Mouse (Mus musculus) forebrain, embryonic 14.5 days (tissue): ENCODE data around the gene S100pbp. TPM values are rescaled to one million over a fixed set of nuclear protein-coding genes. Genes with fewer than 3 reads are reported as not detected.

ENCODE experiments used
- ATAC-seq: fragments of 200-750 bp; cut with Nextera tagmentation; 2 replicates; pipeline ENCODE4 v1.8.0; 2017; ENCODE audit warnings: mild to moderate bottlenecking, moderate library complexity
- DNase-seq: peaks from one replicate; pipeline ENCODE4 v3.0.0-alpha.2; 2015; ENCODE audit warnings: low spot score
- H3K27ac ChIP-seq: fragments of 300-500 bp; sonication (generic); 2 replicates; pipeline ENCODE4 v1.5.1; 2014; ENCODE audit warnings: low read depth, mild to moderate bottlenecking, control low read depth, low read length, moderate library complexity
- H3K27me3 ChIP-seq: fragments of 300-500 bp; sonication (generic); replicated peaks from 2 replicates; pipeline ENCODE4 v1.6.1; 2014; ENCODE audit warnings: low read length, control low read depth, mixed read lengths; ENCODE audit not compliant: control insufficient read depth, insufficient read depth
- H3K36me3 ChIP-seq: fragments of 300-500 bp; sonication (generic); 2 replicates; pipeline ENCODE4 v1.6.1; 2014; ENCODE audit warnings: low read length, control low read depth; ENCODE audit not compliant: control insufficient read depth, insufficient read depth
- H3K4me1 ChIP-seq: fragments of 300-500 bp; sonication (generic); 2 replicates; pipeline ENCODE4 v1.6.1; 2014; ENCODE audit warnings: antibody characterized with exemption, low read length, control low read depth; ENCODE audit not compliant: control insufficient read depth, insufficient read depth
- H3K4me2 ChIP-seq: fragments of 300-500 bp; sonication (generic); 2 replicates; pipeline ENCODE4 v1.6.1; 2014; ENCODE audit warnings: mild to moderate bottlenecking, control low read depth, low read length
- H3K4me3 ChIP-seq: fragments of 300-500 bp; sonication (generic); 2 replicates; pipeline ENCODE4 v1.5.1; 2014; ENCODE audit warnings: low read depth, low read length, control low read depth
- H3K9ac ChIP-seq: fragments of 300-500 bp; sonication (generic); 2 replicates; pipeline ENCODE4 v1.6.1; 2014; ENCODE audit warnings: mild to moderate bottlenecking, low read length, control low read depth, moderate library complexity
- H3K9me3 ChIP-seq: fragments of 300-500 bp; sonication (generic); replicated peaks from 2 replicates; pipeline ENCODE4 v1.6.1; 2016; ENCODE audit warnings: low read length, control low read depth, mixed read lengths; ENCODE audit not compliant: control insufficient read depth
- WGBS: fragments of 180-500 bp; shearing (Covaris S2); extraction: QIAGEN DNeasy Blood & Tissue Kit; methylation state at CpG from one replicate; pipeline ENCODE4 v1.1.7; 2014; 5-methylcytosine and 5-hydroxymethylcytosine counted together
- polyA plus RNA-seq: library from polyadenylated mRNA; unstranded; fragments of >200 nt; fragmentation: Nextera tagmentation; extraction: Ambion mirVana; gene quantifications from 2 replicates; pipeline ENCODE4 v1.2.1, GENCODE M21; 2014

S100pbp gene
- polyA plus RNA-seq, 1 experiment from 2014 or later = 9.7 TPM

DNA sequence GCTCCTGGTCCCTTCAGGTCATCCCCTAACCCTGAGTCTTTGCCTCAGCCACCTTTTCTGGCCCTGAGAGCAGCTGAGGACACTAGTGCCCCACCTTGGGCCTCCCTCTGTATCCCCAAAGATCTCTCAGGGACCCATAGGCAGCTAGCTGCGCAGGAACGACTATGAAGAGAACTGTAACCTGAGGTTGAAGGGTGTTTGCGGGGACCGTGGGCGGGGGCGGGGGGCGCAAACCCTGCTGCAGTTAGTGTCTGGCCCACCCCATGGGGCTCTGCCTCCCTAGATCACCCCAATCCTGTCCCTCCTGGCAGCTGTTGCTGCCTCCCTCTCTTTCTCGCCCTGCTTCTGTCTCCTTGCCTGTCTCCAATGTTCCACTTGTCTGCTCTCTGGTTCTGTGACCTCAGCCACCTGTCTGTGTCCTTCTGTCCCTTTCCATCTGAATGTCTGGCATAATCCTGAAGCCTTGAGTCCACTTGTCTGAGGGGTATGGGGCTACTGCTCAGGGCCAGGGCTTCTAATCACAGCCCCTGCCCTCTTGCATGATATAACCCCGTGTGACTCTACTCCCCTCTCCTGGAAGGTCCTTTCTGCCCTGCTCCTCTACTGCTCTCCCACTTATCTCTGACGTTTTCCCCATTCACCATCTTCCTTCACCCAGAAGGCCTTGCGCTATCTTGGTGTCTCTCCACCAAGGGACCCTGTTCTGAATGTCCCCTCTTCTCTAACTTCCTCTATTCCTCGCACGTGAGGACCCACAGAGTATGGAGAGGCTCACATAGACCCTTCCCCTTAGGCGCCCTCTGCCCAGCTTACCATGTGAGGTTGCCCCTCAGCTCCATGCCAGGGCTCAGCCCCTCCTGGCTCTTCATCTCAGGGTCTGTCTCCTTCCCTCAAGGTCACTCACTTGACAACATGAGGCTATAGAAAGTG, 51.9 kb downstream of the S100pbp start:
- DNase-seq (no peak), ATAC-seq (no peak)
- no peak overlapping the region for H3K27ac ChIP-seq
- no peaks in the 10 kb centered on the region for H3K36me3 ChIP-seq
- H3K27me3 ChIP-seq = peaks cover 28% of the 10 kb centered on the region
- H3K4me2 ChIP-seq = peak overlapping the region; percentile 91
- peaks cover 4% of the 10 kb centered on the region; the same call in 1 of the 2 replicates for H3K4me1 ChIP-seq
- peak overlapping the region; percentile 49 for H3K4me3 ChIP-seq
- H3K9me3 ChIP-seq = no peaks in the 10 kb centered on the region
- WGBS = 38% methylated on average over 14 of the region's 14 CpGs
- H3K9ac ChIP-seq = peak overlapping the region; percentile 71; the same call in 1 of the 2 replicates

DNA sequence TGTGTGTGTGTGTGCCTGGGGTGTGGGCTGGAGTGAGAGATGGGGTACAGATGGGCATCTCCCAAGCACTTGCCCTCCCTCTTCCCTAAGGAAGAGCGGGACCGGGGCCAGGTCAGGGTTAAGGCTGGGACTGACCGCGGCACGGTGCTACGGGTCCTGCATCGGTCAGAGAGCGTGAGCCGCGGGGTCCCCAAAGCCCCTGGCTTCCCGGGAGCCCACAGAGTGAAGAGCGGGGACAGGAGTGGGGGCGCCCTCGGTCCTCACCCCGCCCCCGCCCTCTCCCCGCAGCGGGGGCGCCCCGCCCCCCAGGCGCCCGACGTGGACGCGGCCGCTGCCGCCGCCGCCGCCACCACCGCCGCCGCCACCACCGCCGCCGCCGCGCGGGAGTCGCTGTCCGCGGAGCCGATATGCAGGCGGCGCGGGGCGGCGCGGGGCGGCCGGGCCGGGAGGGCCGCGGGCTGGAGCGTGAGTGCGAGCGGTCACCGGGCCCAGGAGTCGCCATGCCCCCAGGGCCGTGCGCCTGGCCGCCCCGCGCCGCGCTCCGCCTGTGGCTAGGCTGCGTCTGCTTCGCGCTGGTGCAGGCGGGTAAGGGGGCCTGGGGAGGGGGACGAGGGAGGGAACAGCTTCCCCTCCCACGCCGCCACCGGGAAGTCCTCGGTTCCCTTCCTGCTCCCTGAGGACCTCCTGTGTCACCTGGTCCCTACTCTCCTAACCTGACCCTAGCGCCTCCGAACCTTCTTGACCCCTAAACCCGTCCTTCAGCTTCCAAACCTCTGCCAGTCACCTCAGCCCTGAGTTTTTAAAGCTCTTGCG, 52.7 kb downstream of the S100pbp start, which contains the start of gene Fndc5:
Gene Fndc5 (plus strand): TSS at position 421 of the 813 bp plus-strand sequence.
- peaks cover 28% of the 10 kb centered on the region for H3K27me3 ChIP-seq
- peaks cover 4% of the 10 kb centered on the region; the same call in 1 of the 2 replicates for H3K4me1 ChIP-seq
- peak within 1 kb of the TSS; percentile 49 for H3K4me3 ChIP-seq
- no peak within 1 kb of the TSS for H3K27ac ChIP-seq
- peak within 1 kb of the TSS; percentile 91 for H3K4me2 ChIP-seq
- H3K36me3 ChIP-seq = no peaks in the 10 kb centered on the region
- DNase-seq = no peak
- ATAC-seq = peak; percentile 58
- H3K9ac ChIP-seq = peak within 1 kb of the TSS; percentile 71
- WGBS = 1% methylated on average over 53 of the region's 80 CpGs
- H3K9me3 ChIP-seq = no peaks in the 10 kb centered on the region

DNA sequence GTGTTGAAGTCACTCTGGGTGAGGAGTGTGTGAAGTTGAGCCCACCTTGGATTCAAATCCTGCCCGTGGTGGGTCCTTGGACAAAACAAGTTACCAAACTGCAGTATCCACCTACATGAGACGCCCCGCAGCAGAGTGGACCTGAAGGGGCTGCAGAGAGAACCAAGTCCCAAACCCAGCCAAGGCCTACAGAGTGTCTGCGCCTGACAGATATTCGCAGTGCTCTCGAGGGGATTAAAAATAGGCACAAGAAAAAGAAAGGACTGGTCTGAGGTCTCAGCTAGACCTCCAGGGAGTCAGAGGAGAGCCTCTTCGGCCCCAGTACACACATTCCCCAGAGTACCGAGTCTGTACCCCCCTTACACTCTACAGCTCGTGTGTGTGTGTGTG, 53.3 kb downstream of the S100pbp start:
- Histone ChIP-seq H3K9ac (peak overlapping the region; percentile 71), H3K4me2 (peak overlapping the region; percentile 91), H3K4me3 (peak overlapping the region; percentile 49), H3K27ac (no peak overlapping the region), H3K4me1 (peaks cover 4% of the 10 kb centered on the region; the same call in 1 of the 2 replicates), H3K36me3 (no peaks in the 10 kb centered on the region), H3K27me3 (peaks cover 28% of the 10 kb centered on the region), H3K9me3 (no peaks in the 10 kb centered on the region)
- DNase-seq = no peak
- peak; percentile 38; the same call in 1 of the 2 replicates for ATAC-seq
- 31% methylated on average over 9 of the region's 9 CpGs for WGBS

DNA sequence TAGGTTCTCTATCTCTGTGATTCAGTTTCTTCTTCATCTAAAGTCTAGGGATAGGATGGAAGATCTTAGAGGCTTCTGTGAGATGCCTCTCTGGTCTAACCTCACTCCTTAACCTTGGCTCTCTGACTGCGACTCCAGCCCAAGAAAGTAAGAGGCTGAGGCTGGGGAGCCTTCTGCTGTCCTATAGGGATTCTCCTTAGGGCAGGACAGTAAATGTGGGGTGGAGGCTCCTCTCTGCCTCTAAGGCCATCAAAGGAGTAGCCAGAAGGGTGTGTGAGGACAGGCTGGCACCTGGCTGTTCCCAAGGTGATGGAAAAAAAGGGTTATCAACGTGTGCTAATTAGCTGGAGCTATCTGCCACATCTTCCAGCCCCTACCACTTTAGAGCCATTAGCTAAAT, 53.9 kb downstream of the S100pbp start:
- DNase-seq (no peak), ATAC-seq (no peak)
- Histone ChIP-seq H3K9ac (no peak overlapping the region), H3K9me3 (no peaks in the 10 kb centered on the region), H3K27me3 (peaks cover 28% of the 10 kb centered on the region), H3K4me3 (no peak overlapping the region), H3K36me3 (no peaks in the 10 kb centered on the region), H3K4me2 (no peak overlapping the region), H3K4me1 (peaks cover 4% of the 10 kb centered on the region; the same call in 1 of the 2 replicates), H3K27ac (no peak overlapping the region)
- 63% methylated on average over 2 of the region's 2 CpGs for WGBS

DNA sequence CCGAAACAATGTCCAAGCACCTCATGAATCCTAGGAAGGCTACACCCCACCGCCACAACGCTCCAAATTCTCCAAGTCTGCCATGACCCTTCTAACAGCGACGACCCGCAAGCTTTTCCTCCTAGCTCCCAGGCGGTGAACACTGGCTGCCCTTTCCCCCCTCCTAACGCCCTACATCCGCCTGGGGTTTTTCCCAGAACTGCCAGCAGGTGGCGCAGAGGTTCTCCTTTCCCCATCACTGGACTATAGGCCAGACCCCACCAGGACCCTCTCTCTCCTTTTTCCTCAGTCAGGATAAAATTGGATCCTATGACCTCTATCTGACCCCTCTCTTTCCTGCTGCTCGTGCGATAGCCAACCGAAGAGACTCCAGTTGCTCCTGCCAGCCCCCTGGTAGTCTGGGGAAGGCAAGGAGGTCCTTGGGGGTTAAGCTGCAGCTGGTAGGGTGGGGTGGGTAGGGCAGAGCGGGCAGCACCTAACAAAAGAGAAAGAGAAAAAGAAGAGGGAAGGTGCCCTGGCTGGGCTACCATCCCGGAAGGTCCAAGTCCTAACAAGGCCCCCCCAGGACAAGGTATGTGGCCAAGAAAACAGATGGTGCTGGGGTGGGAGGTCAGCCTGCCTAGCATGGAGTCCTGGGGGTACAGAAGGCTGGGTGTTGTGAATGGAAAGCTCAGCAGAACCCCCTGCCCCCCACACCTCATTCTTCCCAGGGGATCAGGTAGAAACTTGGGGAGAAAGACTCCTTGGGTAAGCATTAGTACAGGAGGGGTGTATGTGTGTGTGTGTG, 54.5 kb downstream of the S100pbp start:
- Histone ChIP-seq H3K27me3 (peaks cover 28% of the 10 kb centered on the region), H3K4me2 (0 out of 2 replicates have a peak overlapping the region, but pooled peaks have one; percentile 14), H3K9ac (no peak overlapping the region), H3K36me3 (no peaks in the 10 kb centered on the region), H3K4me3 (no peak overlapping the region), H3K9me3 (no peaks in the 10 kb centered on the region), H3K4me1 (peaks cover 7% of the 10 kb centered on the region; the same call in 1 of the 2 replicates), H3K27ac (no peak overlapping the region)
- 0 out of 2 replicates have a peak, but pooled peaks have one; percentile 35 for ATAC-seq
- peak; percentile 79 for DNase-seq
- WGBS = 12% methylated on average over 15 of the region's 15 CpGs

DNA sequence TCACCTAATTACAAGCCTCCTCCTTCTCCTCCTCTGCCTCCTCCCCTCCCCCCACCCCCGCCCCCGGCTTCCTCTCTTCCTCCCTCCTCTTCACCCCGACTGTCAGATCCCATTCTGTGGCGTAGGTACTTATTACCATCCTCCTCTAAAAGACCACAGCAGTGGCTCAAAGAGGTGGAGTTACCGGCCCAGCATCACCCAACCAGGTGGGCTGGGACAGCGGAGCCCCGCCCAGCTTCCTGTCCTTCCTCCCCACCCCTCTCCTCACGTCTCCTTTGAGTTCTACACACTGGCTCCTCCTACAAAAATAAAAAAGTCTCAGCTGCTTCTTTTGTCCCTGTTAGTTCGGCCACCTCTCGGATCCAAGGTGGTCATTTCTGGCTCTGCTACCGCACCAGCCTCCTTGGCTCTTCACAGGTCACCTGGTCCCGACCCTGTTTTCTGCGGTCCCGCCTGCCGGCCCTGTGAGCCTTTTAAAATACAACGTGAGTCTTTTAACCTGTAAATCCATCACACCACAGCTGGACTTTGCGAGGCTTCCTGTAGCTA, 58.7 kb downstream of the S100pbp start:
- H3K9ac ChIP-seq = peak overlapping the region; percentile 32; the same call in 1 of the 2 replicates
- H3K27ac ChIP-seq = no peak overlapping the region
- H3K4me2 ChIP-seq = peak overlapping the region; percentile 24
- DNase-seq (no peak), ATAC-seq (peak; percentile 24; the same call in 1 of the 2 replicates)
- H3K9me3 ChIP-seq = no peaks in the 10 kb centered on the region
- WGBS = 9% methylated on average over 16 of the region's 17 CpGs
- H3K36me3 ChIP-seq = no peaks in the 10 kb centered on the region
- peaks cover 19% of the 10 kb centered on the region; the same call in 1 of the 2 replicates for H3K4me1 ChIP-seq
- no peak overlapping the region for H3K4me3 ChIP-seq
- H3K27me3 ChIP-seq = peaks cover 6% of the 10 kb centered on the region

DNA sequence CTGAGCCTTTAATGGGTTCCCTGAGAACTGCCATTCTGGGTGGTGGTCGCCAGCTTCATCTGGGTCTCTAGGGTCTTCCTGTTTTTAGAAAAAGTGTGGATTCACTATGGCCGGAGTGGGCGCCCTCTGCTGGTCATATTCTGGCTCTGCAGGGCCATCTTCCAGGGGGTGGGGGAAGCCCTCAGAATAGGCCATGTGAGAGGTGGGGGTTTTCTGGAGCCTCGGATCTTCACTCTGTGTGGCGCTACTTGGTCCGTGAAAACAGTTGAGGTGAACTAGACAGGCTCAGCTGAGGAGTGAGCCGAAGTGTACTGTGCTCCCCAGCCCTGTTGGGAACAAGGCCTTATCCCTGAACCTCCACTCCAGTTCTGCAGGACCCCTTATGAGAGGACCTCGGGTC, 59.4 kb downstream of the S100pbp start:
- ATAC-seq (peak; percentile 47), DNase-seq (no peak)
- peaks cover 26% of the 10 kb centered on the region for H3K4me1 ChIP-seq
- WGBS = 5% methylated on average over 8 of the region's 8 CpGs
- no peak overlapping the region for H3K27ac ChIP-seq
- H3K9me3 ChIP-seq = no peaks in the 10 kb centered on the region
- H3K9ac ChIP-seq = peak overlapping the region; percentile 32; the same call in 1 of the 2 replicates
- no peaks in the 10 kb centered on the region for H3K27me3 ChIP-seq
- H3K4me2 ChIP-seq = peak overlapping the region; percentile 24; the same call in 1 of the 2 replicates
- no peaks in the 10 kb centered on the region for H3K36me3 ChIP-seq
- no peak overlapping the region for H3K4me3 ChIP-seq

DNA sequence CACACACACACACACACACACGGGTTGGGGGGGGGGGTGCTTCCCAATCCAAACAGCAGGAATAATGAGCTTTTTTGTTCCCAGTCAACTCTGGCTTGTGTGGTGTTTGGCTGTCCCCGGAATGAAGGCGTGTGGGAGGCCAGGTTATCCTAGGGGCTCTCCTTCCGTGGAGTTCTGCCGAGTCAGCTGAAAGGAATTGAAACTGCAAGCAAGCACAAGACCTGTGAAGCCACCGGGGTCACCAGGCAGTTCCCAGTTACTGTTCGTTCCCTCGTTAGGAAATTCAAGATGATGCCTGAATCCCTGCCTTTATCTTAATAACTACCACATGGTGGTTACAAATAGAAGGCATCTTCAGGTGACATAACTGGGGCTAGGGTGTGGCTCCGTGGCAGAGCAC, 60.1 kb downstream of the S100pbp start:
- 36% methylated on average over 9 of the region's 9 CpGs for WGBS
- H3K27me3 ChIP-seq = no peaks in the 10 kb centered on the region
- no peak overlapping the region for H3K27ac ChIP-seq
- H3K36me3 ChIP-seq = no peaks in the 10 kb centered on the region
- H3K4me3 ChIP-seq = no peak overlapping the region
- no peak overlapping the region for H3K9ac ChIP-seq
- H3K9me3 ChIP-seq = no peaks in the 10 kb centered on the region
- no peak overlapping the region for H3K4me2 ChIP-seq
- no peak for ATAC-seq
- peaks cover 28% of the 10 kb centered on the region for H3K4me1 ChIP-seq
- DNase-seq = no peak
